Mouse (Mus musculus): ENCODE results near the gene Clk4.

Gene Clk4

GRCm38 (mm10) chr11:51261680-51262219, at the start of gene Clk4:
TSS of gene Clk4 (plus strand) at chr11:51261730.
- no peak for DNase-seq

GRCm38 (mm10) chr11:51214021-51214420, 47.5 kb upstream of the Clk4 start:
- no peak for DNase-seq

GRCm38 (mm10) chr11:51219396-51219980, 42.0 kb upstream of the Clk4 start:
- DNase-seq = no peak

- no peak for DNase-seq
These were observed 41.2 kb upstream of the Clk4 start, which contains the start of gene Gm12569 for GRCm38 (mm10) chr11:51220308-51220707. TSS of gene Gm12569 (plus strand) at chr11:51220473.

GRCm38 (mm10) chr11:51227104-51227503, 34.4 kb upstream of the Clk4 start:
- DNase-seq = no peak

GRCm38 (mm10) chr11:51234626-51235025, 26.9 kb upstream of the Clk4 start:
- no peak for DNase-seq

- no peak for DNase-seq
These were observed 18.6 kb upstream of the Clk4 start for GRCm38 (mm10) chr11:51242897-51243296.

- DNase-seq = no peak
These were observed 4.5 kb upstream of the Clk4 start for GRCm38 (mm10) chr11:51257006-51257405.

- DNase-seq = peak; percentile 99
These were observed 1.1 kb downstream of the Clk4 start, which contains the start of gene BC049762 for GRCm38 (mm10) chr11:51262342-51263285. TSS of gene BC049762 (minus strand) at chr11:51263046.

- no peak for DNase-seq
These were observed 1.8 kb downstream of the Clk4 start for GRCm38 (mm10) chr11:51263286-51263831.

GRCm38 (mm10) chr11:51264352-51264751, 2.8 kb downstream of the Clk4 start:
- peak; percentile 26 for DNase-seq

GRCm38 (mm10) chr11:51265326-51265725, 3.8 kb downstream of the Clk4 start:
- DNase-seq = no peak

- DNase-seq = no peak
These were observed 12.9 kb downstream of the Clk4 start for GRCm38 (mm10) chr11:51274418-51274817.

GRCm38 (mm10) chr11:51289564-51290041, 28.1 kb downstream of the Clk4 start, which contains the start of gene Col23a1:
TSS of gene Col23a1 (plus strand) at chr11:51289920.
- peak; percentile 35 for DNase-seq

GRCm38 (mm10) chr11:51290066-51290955, 28.8 kb downstream of the Clk4 start:
- DNase-seq = peak; percentile 8

- no peak for DNase-seq
These were observed 32.5 kb downstream of the Clk4 start for GRCm38 (mm10) chr11:51293956-51294530.

- DNase-seq = no peak
These were observed 34.2 kb downstream of the Clk4 start for GRCm38 (mm10) chr11:51295742-51296141.

GRCm38 (mm10) chr11:51298691-51299090, 37.2 kb downstream of the Clk4 start:
- DNase-seq = no peak

GRCm38 (mm10) chr11:51302396-51302795, 40.9 kb downstream of the Clk4 start:
- no peak for DNase-seq

GRCm38 (mm10) chr11:51303981-51304553, 42.5 kb downstream of the Clk4 start:
- DNase-seq = no peak

- DNase-seq = no peak
These were observed 46.8 kb downstream of the Clk4 start for GRCm38 (mm10) chr11:51308306-51308705.
